Mouse (Mus musculus): Measurements from ENCODE around the gene Gprin2.

- TF ChIP-seq CTCF (IDR thresholded peaks at IDR 0.05) (no peak), EP300 (IDR thresholded peaks at IDR 0.05) (no peak)
Observed at GRCm38 (mm10) chr14:34142915-34143314, 58.5 kb downstream of the Gprin2 start.

Data from lung, postnatal 0 days (tissue).